ENCODE assay signal across 11 mouse cellular contexts in the genomic region with DNA sequence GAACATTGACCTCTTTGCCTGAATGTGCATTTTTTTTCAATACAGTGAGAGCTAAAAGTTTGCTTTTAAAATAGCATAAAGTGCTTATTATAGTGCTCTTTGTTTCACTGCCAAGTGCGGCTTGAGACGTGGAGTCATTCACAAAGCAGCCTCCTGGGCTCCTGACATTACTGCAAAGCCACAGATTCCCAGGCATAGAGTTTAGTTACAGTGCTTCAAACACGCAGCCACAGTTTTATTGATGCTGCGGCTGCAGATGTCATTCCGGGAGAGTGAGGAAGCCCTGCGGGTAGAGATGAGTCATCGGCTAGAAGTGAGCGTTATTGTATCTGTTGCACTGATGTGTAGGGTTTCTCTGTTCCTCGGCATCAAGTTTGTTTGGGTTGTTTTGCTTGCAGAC. TPM values are rescaled to one million over a fixed set of nuclear protein-coding genes. Genes with fewer than 3 reads are reported as not detected.
DNase-seq lines count a peak whose midpoint lies in the region; ATAC-seq and TF ChIP-seq lines count a peak whose summit lies in the region.
"Had no signal": no experiment of that assay in that cellular context is flagged by ENCODE, and none has a peak within 500 bp of the region (broad histone marks: within the 10 kb centered on the region; RNA-seq: fewer than 3 reads in every experiment).

No protein-coding gene starts in this region.

- no peak overlapping the region for H3K4me3 ChIP-seq in lung, embryonic 16.5 days (ENCODE audit: low read length)
- H3K4me3 ChIP-seq in limb, embryonic 14.5 days (replicated peaks; ENCODE audit: low read length): no peak overlapping the region

- no peak for TF ChIP-seq POLR2A in limb, embryonic 14.5 days (IDR thresholded peaks at IDR 0.05; ENCODE audit: borderline replicate concordance, extremely low read depth, insufficient read depth, insufficient read length)

- no peaks in the 10 kb centered on the region for H3K27me3 ChIP-seq in lung, embryonic 16.5 days (ENCODE audit: control insufficient read depth, insufficient read depth, low read depth, low read length)
- no peaks in the 10 kb centered on the region for H3K27me3 ChIP-seq in limb, embryonic 14.5 days (ENCODE audit: control insufficient read depth, insufficient read depth, low read length)

- DNase-seq in frontal cortex, postnatal 25 days (ENCODE audit: low spot score in 2 of 2): no peak
- no peak for DNase-seq in lung, postnatal 25 days (ENCODE audit: low spot score)
- DNase-seq in NIH3T3 (ENCODE audit: low read depth) (peak; percentile 82), liver (no peak)
- DNase-seq in limb, embryonic 14.5 days (ENCODE audit: low spot score): peak; percentile 81
- DNase-seq in thymus, postnatal 36 days: no peak
- DNase-seq: cerebellum, adult 9-11 months; kidney, postnatal 36 days had no signal

- 49% methylated on average over 9 of the region's 9 CpGs for WGBS in lung, embryonic 16.5 days
- 20% methylated on average over 9 of the region's 9 CpGs for WGBS in limb, embryonic 14.5 days

- peaks cover 10% of the 10 kb centered on the region; the same call in 1 of the 2 replicates for H3K4me1 ChIP-seq in lung, embryonic 16.5 days (replicated peaks; ENCODE audit: control insufficient read depth, insufficient read depth, low read length)
- peaks cover 14% of the 10 kb centered on the region for H3K4me1 ChIP-seq in limb, embryonic 14.5 days (ENCODE audit: control insufficient read depth, insufficient read depth, low read length)

- H3K9me3 ChIP-seq in lung, embryonic 16.5 days (ENCODE audit: control insufficient read depth, low read length): no peaks in the 10 kb centered on the region
- H3K9me3 ChIP-seq in limb, embryonic 14.5 days (ENCODE audit: control insufficient read depth, low read length): no peaks in the 10 kb centered on the region

- H3K36me3 ChIP-seq in lung, embryonic 16.5 days (ENCODE audit: control insufficient read depth, insufficient read depth, low read length): no peaks in the 10 kb centered on the region
- no peaks in the 10 kb centered on the region for H3K36me3 ChIP-seq in limb, embryonic 14.5 days (ENCODE audit: control insufficient read depth, insufficient read depth, low read length)

- no peak overlapping the region for H3K4me2 ChIP-seq in lung, embryonic 16.5 days (ENCODE audit: low read depth, low read length)
- H3K4me2 ChIP-seq in limb, embryonic 14.5 days (replicated peaks; ENCODE audit: low read depth, low read length, severe bottlenecking): no peak overlapping the region
- H3K4me2 ChIP-seq: liver, embryonic 11.5 days had no signal

- ATAC-seq in frontal cortex, adult (ENCODE audit: low TSS enrichment): peak; percentile 65
- peak; percentile 38; the same call in 1 of the 2 replicates for ATAC-seq in lung, embryonic 16.5 days (ENCODE audit: low read depth)
- peak; percentile 88 for ATAC-seq in limb, embryonic 14.5 days (ENCODE audit: low FRiP score, low read depth)

- H3K9ac ChIP-seq in lung, embryonic 16.5 days (ENCODE audit: low read length): no peak overlapping the region
- H3K9ac ChIP-seq in limb, embryonic 14.5 days (ENCODE audit: low read depth, low read length, severe bottlenecking): no peak overlapping the region

- H3K27ac ChIP-seq in lung, embryonic 16.5 days (ENCODE audit: low read length): no peak overlapping the region
- H3K27ac ChIP-seq in limb, embryonic 14.5 days (replicated peaks; ENCODE audit: low read depth, low read length): no peak overlapping the region; the same call in 1 of the 2 replicates

RNA-seq across cellular contexts. Expression of gene Adamts17, which starts 26.8 kb away (rescaled TPM):
- 15.4 and 15.9 TPM in 2 replicates for polyA plus RNA-seq in lung, embryonic 16.5 days (2015; fragmentation: Nextera tagmentation; extraction: Ambion mirVana)
- polyA plus RNA-seq in limb, embryonic 14.5 days (2012; rRNA removed): 19.5 and 22.3 TPM in 2 replicates
- polyA plus RNA-seq in limb, embryonic 14.5 days (2014; fragmentation: Nextera tagmentation; extraction: Ambion mirVana): 16.0 and 18.1 TPM in 2 replicates

Comparison
In these comparisons a context has a peak if more than half of its experiments do, and no peak if none do; other contexts are left out.
1. ATAC-seq: peak in every context shown above with its lines; median percentile 88 in limb, embryonic 14.5 days; 65 in frontal cortex, adult; 38 in lung, embryonic 16.5 days.
2. DNase-seq: peak in NIH3T3 (single experiment) and limb, embryonic 14.5 days (single experiment); none in frontal cortex, postnatal 25 days (0 of 2), lung, postnatal 25 days (single experiment), thymus, postnatal 36 days (0 of 2) and liver (single experiment).